Mouse (Mus musculus) cortical plate, adult 2 months (tissue): ENCODE results near the gene Fam222b. TPM values are rescaled to one million over a fixed set of nuclear protein-coding genes. Genes with fewer than 3 reads are reported as not detected.

Experiments
- H3K27ac ChIP-seq: fragments of 200-500 bp; 2 replicates; pipeline ENCODE4 v1.5.1; 2012; ENCODE audit warnings: low read length, control low read depth, inconsistent platforms; ENCODE audit not compliant: insufficient read depth
- H3K4me1 ChIP-seq: fragments of 200-500 bp; 2 replicates; pipeline ENCODE4 v1.6.1; 2011; ENCODE audit warnings: low read length; ENCODE audit not compliant: control insufficient read depth, insufficient read depth
- H3K4me3 ChIP-seq: fragments of 200-500 bp; 2 replicates; pipeline ENCODE4 v1.5.1; 2011; ENCODE audit warnings: mild to moderate bottlenecking, low read length, control low read depth; ENCODE audit not compliant: insufficient read depth
- CTCF ChIP-seq: fragments of 200-500 bp; IDR thresholded peaks from 2 replicates; pipeline ENCODE4 v1.5.1; 2011; ENCODE audit warnings: mild to moderate bottlenecking, control low read depth, low read length; ENCODE audit not compliant: insufficient read depth; ENCODE audit errors: extremely low read depth
- POLR2A ChIP-seq: fragments of 200-500 bp; IDR thresholded peaks from 2 replicates; pipeline ENCODE4 v1.6.1; 2011; ENCODE audit warnings: mild to moderate bottlenecking, low read length, control low read depth; ENCODE audit not compliant: insufficient read depth; ENCODE audit errors: extremely low read depth
- polyA plus RNA-seq: library from polyadenylated mRNA; depleted of rRNA; stranded (reverse); fragments of >200 nt; gene quantifications from 2 replicates; pipeline ENCODE4 v1.2.3, GENCODE M21; 2012

Gene Fam222b
- polyA plus RNA-seq, 1 experiment = 19.5 TPM

GRCm38 (mm10) chr11:78167257-78167959 is 72.9 kb downstream of the Fam222b start:
- TF ChIP-seq POLR2A = no peak
- no peak for TF ChIP-seq CTCF
- H3K4me1 ChIP-seq = no peaks in the 10 kb centered on the region

DNA sequence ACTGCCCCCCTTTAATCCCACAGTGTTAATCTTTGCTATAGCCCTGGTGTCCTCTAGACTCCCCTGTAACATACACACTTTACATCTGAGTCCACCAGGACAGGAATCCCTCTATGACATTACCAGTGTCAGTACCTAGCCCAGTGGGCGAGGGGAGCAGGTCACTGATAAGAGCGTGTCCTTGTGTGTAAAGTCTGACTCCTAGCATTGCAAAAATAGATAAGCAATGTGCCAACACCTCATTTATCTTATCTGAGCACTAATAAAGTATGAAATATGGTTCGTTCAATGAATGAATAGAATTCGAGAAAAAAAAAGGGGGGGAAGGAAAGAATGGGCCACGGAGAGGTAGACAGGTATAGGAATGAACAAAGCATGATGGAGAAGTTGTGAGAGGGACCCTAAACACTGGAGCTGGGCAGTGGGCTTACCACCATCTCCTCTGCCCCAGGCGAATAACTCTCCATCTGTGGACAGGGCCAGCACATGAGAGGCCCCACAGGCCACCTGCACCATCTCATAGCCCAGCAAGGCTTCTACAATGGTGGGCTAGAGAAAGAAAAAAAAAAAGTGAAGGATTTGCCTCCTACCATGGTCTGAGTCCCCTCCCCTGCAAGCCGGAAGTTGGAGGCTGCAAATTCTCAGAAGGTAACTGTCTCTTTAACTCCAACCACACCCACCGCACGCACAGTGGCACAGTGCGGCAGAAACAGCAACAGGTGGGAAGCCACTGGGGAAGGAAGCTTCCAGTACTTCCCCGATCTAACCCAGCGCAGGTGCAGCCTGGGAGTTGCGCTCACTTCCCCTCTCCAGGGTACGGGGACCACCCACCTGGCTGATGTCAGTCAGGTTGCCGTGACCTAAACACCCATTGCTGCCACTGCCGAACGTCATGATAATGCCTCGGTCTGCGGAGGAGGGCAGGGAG is 74.3 kb downstream of the Fam222b start:
- no peaks in the 10 kb centered on the region for H3K4me1 ChIP-seq
- no peak overlapping the region for H3K27ac ChIP-seq
- no peak for TF ChIP-seq POLR2A
- TF ChIP-seq CTCF = no peak
- H3K4me3 ChIP-seq = no peak overlapping the region

More at GRCm38 (mm10) chr11:78167257-78167959, 72.9 kb downstream of the Fam222b start:
- H3K4me3 ChIP-seq = no peak overlapping the region
- H3K27ac ChIP-seq = no peak overlapping the region

DNA sequence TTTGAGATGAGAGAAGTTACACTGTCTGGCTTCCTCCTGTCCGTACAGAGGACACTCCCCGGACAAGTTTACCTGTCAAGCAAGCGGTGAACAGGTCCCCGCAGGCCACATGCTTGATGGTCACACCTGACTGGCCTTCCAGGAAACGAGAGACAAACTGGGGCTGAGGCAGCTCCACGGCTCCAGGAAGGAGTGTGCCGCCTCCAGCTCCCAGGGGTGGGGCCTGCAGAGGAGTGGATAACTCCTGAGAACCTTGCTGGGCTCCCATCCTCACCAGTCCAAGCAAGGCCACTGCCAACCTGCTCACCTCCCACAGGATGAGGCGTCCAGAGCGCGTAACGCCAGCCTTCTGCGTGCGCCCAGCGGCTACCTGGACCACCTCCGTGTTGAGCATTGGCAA is 75.8 kb downstream of the Fam222b start:
- H3K27ac ChIP-seq = no peak overlapping the region
- H3K4me1 ChIP-seq = no peaks in the 10 kb centered on the region
- TF ChIP-seq POLR2A (no peak), CTCF (no peak)
- no peak overlapping the region for H3K4me3 ChIP-seq

DNA sequence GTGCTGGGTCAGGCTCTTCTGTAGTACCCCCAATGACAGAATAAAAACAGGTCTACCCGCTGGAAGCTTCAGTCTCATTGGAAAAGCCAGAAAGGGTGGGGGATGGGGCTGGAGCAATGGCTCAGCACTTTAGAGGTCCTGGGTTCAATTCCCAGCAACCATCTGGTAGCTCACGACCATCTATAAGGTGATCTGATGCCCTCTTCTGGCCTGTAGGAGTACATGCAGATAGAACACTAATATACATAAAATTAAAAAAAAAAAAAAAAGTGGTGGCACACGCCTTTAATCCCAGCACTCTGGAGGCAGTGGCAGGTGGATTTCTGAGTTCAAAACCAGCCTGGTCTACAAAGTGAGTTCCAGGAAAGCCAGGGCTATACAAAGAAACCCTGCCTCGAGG is 76.9 kb downstream of the Fam222b start:
- no peak overlapping the region for H3K27ac ChIP-seq
- no peak overlapping the region for H3K4me3 ChIP-seq
- H3K4me1 ChIP-seq = no peaks in the 10 kb centered on the region
- no peak for TF ChIP-seq POLR2A
- TF ChIP-seq CTCF = no peak

GRCm38 (mm10) chr11:78172034-78172747 is 77.7 kb downstream of the Fam222b start:
- Histone ChIP-seq H3K4me3 (no peak overlapping the region), H3K27ac (no peak overlapping the region), H3K4me1 (no peaks in the 10 kb centered on the region)
- TF ChIP-seq POLR2A (no peak), CTCF (0 out of 2 replicates have a peak, but pooled peaks have one; percentile 6)

GRCm38 (mm10) chr11:78172748-78173383 is 78.4 kb downstream of the Fam222b start:
- H3K27ac ChIP-seq = no peak overlapping the region
- 0 out of 2 replicates have a peak, but pooled peaks cover 2% of the 10 kb centered on the region for H3K4me1 ChIP-seq
- H3K4me3 ChIP-seq = no peak overlapping the region
- TF ChIP-seq CTCF = no peak

DNA sequence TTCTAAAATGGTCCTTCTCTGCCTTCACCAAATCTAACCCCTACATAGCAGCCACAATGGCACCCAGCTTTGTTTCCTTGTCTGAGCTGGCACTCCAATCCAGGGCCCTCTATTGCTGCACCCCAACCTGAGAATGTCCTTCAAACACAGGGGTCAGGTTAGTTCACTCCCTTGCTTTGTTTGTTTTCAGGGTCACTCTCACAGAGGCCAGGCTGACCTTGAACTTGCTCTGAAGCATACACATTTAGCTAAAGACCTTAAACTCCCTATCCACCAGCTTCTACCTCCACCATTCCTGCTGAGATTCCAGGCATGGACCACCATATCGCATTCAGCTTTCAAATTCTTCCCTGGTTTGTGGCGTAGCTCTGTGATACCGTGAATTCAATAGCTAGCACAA is 80.0 kb downstream of the Fam222b start:
- H3K4me1 ChIP-seq = 0 out of 2 replicates have a peak, but pooled peaks cover 2% of the 10 kb centered on the region
- TF ChIP-seq POLR2A (no peak), CTCF (no peak)
- H3K27ac ChIP-seq = no peak overlapping the region
- no peak overlapping the region for H3K4me3 ChIP-seq

GRCm38 (mm10) chr11:78175771-78176401 is 81.4 kb downstream of the Fam222b start:
- Histone ChIP-seq H3K4me1 (0 out of 2 replicates have a peak, but pooled peaks cover 2% of the 10 kb centered on the region), H3K27ac (no peak overlapping the region), H3K4me3 (peak overlapping the region; percentile 67)
- TF ChIP-seq CTCF = no peak
- TF ChIP-seq POLR2A = no peak
